Mouse (Mus musculus): ENCODE results near the gene Kcnk15.

Gene Kcnk15

DNA sequence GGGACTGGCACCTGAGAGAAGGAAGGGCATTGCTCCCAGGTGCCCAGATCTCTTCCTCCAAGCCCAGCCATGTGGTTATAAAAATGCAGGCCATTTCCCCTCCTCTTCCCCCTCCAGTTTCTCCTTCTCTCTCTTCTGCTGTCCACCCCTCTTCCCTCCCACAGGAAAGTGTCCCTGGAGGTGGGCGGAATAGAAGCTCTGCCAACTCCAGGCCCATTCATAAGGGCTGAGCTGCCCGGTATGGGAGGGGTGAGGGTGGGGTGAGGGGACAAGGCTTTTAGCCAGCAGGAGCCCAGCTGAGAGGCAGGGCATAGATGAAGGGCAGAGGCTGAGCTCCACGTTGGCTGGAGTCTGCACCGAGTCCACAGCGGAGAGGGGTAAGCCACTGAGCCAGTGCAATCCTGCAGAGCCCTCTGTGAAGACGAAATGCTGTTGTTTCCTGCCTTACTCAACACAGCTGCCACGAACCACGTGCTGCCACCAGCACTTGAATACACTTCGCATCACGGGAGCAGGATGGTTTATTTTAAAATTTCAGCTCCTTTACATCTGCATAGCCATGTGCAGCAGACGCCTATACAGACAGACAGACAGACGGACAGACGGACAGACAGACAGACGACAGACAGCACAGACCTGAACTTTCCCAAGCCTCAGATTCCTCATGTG lies 23.5 kb downstream of the Kcnk15 start:
- no peak for DNase-seq

DNA sequence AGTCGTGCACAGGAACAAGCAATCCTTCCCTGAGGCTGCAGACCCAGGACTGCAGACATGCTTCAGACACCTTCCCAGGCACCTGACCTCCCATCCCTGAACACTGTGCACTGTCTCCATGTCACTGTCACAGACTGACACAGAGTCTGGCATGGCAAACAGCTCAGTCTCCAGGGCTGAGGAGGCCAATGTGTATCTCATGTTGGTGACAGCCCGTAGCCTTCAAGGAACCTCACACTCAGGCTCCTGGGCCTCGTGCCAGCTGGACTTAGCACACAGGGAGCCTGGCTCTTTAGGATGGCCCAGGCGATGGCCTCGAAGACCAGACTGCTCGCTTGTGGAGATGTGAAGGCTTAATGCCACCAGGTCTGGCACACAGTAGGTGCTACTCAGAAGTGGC lies 27.4 kb downstream of the Kcnk15 start:
- DNase-seq = peak; percentile 22

DNA sequence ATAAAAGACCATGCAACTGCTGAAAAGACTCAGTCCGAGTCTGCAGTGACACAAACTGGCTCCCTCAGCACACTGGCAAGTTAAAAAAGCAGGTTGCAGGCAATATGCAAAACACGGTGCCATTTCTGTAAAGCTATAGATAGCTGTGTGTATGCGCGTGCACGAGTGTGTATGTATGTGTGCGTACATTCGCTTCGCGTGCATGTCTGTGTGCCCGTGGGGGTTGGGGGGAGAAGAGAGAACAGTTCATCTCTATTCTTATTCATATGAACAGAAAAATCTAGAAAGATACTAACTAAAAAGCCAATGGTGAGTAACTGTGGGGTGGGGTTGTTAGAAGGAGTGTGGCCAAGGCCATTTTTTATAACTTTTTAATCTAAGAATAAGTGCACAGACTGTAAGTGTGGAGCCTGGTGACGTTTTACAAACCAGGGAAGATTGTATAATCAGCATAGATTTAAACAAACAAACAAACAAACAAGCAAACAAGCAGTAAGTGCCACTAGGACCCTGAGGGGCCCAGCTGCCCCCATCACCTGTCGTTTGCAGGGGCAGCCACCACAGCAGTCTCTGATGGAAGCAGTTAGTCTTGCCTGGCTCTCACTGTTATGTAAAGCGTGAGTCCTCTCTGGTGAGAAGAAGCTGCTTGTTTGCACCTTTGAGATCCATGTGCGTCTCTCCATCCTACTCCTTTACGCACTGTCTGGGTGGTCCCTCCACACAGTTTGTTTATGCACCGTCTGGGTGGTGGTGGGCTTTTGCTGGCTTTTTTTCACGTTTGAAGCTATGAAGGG lies 29.6 kb downstream of the Kcnk15 start:
- no peak for DNase-seq

DNA sequence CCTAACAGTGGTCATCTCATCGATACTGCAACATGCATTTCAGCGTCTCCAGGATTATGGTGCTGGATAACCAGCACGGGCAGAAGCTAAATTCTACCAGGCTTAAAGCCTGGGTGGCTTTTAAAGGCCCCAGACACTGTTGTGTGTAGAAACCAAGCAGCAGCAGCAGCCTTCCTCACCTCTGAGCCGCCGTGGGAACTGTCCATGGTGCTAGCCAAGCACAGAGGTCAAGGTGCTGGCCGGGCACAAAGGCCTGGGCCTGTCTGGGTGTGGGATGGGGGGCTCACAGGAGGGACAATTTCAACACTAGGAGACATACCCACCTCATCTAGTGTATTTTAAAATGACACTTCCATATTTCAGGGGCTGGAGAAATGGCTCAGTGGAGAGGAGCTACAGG lies 36.0 kb downstream of the Kcnk15 start:
- DNase-seq = peak; percentile 14

DNA sequence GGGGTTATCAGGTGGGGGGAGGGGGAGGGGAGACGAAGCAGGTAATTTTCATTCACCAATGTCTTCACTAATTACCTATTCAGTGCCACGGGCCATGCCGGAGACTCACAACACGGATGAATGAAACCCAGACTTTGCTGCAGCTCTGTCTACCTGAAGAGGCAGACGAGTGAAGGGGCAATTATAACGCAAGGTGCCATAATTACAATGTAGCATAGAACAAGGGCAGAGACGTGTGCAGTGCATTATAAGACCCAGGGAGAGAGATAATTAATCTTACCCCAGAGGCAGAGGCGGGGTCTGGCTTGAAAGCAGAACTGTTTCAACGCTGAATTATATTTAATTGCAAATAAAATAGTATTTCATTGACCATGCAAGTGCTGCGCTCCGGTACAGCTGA lies 37.1 kb downstream of the Kcnk15 start:
- no peak for DNase-seq

DNA sequence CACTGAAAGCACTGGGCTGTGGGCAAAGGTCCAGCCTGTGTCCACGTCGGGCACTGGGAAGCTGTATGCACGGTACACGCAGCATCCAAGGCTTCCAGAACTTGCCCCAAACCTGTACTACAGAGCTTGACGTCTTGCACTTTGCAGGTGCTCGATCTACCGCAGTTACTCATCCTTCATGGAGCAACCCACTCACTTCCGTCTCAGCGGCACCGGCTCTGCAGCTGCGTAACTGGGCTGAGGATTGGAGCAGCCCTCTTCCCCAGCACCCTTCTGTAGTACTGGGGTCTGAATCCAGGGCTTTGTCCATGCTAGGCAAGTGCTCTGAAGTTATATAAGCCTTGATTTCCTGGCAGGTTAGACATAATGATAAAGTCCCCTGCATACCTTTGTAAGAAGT lies 37.8 kb downstream of the Kcnk15 start:
- no peak for DNase-seq

DNA sequence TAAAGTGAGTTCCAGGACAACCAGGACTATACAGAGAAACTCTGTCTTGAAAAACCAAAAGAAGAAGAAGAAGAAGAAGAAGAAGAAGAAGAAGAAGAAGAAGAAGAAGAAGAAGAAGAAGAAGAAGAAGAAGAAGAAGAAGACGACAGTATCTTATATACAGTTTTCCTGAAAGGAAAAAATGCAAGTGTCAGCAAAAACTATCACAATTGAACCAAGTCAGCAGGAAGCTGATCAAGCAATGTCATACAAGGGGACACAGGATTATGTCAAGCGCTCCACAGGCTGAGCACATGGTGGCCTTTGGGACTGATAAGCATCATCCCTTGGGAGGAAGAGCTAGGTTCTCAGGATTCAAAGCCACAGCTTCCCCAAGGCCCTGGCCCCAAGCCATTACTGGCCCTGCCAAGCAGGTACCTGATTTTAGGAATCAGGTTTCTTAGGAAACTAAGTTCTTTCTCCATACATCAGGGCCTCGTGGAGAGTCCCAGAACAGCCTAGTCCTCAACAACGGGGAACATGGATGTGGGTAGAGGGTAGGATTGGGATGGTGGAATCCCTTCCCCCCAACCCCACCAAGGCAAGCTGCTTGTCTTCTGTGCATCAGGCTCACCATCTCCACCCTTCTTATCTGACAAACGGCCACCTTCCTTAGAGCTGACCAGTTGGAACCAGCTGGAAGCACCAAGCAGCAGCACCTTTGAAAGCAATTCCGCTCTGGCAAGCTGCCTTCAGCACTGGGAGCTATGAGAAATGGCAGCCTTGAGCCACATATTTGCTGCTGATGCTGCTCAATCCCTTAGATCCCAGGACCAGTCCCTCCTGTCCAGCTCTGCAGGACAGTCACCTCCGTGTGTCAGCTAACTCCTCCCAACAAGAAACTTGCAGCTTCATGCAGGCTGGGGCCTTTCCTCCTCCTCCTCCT lies 40.3 kb downstream of the Kcnk15 start:
- no peak for DNase-seq

DNA sequence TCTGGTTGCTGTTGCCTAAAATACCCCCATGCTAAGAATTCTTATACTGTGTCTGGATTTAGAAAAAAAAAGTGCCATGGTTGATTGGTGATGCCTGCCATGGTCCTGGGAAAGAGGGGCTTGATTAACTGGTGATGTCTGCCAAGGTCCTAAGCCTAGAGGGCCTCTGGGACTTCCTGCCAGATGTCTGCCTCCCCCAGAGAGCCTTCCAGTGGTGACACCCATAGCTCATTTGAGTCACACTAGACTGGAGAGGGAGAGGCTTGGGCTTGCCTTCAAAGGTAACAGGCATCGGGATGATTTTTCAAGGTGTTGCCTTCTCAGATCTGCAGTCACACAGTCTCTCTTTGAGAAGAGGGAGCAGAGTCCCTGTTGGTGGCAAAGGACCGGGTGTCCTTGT lies 41.7 kb downstream of the Kcnk15 start:
- DNase-seq = no peak

DNA sequence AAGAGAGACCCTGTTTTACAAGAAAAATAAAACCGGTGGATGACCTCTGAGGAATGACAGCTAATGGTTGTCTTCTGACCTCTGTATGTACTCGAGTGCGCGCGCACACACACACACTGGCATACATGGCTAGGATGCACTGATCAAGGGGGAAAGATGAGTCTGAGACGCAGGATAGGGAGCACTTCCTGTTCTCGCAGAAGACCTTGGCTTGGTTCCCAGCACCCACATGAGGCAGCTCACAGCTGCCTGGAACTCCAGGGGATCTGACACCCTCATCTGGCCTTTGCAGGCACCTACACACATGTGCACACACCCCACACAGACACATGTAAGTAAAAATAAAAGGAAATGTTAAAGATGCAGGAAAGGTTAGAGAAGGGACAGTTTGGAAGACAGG lies 43.6 kb downstream of the Kcnk15 start:
- no peak for DNase-seq

DNA sequence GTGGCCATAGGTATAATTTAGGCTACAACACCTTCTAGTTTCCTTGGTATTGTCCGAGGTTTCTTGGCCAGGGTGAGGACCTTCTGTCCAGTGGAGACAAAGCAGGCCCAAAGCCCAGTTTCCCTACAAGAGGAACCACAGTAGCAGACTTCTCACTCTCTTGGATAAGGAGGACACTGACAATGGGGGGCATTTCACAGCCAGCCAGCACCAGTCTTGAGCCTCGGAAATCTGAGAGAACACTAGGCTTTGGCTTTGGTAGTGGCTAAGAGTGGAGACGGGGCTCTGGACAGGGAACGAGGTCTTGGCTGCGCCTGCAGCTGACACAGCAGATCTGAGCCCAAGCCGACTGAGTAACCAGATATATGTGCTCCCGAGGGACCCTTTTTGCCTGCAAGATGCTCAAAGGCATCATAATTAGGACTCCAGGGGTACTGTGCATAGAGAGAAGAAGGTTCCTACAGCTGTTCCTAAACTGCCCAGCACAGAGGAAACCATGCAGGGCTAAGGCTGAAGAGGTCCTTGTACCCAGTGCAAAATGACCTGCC lies 44.6 kb downstream of the Kcnk15 start:
- no peak for DNase-seq

DNA sequence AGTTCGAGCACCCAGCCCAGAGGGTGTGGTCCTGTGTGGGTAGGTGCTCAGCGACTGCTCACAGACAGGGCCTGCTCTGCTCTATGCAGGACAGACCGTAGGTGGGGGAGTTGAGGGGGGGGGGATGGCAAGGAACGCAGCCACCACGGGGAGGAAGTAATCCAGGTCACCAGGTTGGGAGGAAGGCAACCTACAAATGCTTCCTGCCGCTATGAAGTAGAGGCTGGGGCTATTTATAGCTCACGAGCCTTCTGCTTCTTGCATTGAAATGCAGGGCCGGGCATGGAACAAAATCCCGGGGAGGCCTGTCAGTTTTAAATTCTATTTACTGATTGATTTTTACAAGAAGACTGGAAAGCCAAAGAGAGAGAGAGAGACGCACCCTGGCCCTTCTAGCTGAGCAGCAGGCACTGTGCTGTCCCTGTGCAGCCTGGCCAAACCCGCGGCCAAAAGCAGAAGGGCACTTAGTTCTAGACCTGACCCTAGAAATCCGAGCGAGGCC lies 46.5 kb downstream of the Kcnk15 start:
- DNase-seq = no peak

DNA sequence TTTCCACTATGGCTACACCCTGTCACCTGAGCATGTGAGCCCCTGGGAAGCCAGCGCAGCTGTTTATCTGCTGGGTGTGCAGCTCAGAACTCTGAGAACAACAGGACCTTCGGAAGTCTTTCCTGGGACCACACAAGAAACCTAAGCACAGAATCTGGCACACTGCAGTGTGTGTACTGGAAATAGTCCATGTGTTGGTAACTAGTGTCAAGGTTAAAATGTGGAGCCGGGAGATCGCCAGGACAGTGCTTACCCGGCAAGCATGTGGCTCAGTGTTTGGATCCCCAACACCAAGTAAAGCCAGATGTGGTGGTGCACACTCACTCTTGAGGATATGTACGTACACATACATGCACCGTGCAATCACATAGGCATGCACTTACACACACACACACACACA lies 47.6 kb downstream of the Kcnk15 start:
- DNase-seq = no peak

DNA sequence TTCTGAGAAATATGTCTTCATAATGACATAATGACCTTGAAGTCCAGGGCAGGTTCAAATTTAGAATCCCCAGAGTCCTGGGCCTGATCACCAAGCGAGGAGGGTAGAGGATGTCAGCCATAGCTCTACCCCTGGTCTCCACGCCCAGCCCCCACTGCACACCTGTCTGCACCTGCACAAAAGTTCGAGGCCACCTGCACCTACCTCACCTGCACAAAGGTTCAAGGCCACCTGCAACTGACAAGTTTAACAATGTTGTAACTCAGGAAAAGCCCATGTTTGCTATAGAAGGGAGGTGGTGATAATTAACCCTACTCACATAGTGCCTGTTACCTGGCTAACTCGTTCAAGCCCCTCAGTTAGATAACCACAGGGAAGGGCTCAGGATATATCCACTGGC lies 49.0 kb downstream of the Kcnk15 start:
- DNase-seq = no peak

DNA sequence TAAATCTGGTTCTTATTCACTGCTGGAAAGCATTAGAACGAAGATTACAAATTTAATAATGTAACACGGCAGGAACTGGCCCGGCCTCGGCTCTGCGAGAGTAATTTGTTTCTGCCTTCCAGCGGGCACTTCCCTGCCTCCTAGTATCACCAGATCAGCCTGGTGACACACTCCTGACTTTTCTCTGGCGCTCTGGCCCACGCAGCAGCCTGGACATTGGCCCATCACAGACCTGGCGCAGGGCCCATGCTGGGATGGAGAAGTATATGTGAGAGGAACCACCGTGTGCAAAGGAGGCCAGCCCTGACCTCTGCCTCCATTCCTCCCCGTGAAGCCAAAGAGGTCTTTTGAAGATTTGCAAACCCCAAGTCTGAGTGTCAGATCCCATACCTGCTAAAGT lies 50.0 kb downstream of the Kcnk15 start:
- DNase-seq = no peak

DNA sequence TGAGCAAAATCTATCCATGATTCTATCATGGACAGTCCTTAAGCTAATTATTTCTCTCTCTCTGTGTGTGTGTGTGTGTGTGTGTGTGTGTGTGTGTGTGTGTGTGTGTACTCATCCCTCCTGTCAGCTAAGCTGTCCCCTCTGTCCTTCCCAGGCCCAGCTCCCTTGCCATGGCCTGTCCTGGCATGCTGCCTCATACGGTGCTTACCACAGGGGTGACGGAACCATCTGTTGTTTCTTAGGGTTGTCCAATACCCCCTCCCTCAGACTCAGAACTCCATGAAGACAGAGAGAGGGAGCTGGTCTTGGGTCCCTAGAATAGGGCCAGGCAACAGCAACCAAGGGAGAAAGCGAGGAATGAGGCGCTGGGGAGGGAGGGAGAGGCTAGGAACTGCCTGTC lies 50.9 kb downstream of the Kcnk15 start:
- no peak for DNase-seq

DNA sequence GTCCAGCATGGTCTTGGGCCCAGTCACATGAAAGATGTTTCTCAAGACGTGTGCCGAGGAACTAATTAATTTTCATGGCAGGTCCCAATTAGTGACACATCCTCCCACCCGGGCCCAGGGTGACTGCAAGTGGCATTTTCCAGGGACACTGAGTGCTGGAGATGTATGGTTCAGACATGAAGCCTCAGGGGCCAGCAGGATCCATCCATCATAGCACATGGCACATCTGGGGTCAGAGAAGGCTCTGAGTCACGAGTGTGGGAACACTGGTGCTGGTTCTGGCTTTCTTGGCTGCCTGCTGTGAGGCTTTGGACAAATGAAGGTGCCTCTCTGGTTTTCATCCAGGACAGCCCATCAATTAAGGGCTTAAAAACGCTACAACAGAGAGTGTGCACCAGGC lies 53.7 kb downstream of the Kcnk15 start:
- no peak for DNase-seq
